Mouse (Mus musculus) intestine, postnatal 0 days (tissue): ENCODE results near the gene Gm20661. TPM values are rescaled to one million over a fixed set of nuclear protein-coding genes. Genes with fewer than 3 reads are reported as not detected.

Experiments
- ATAC-seq: fragments of 200-750 bp; cut with Nextera tagmentation; 2 replicates; pipeline ENCODE4 v1.8.0; 2017; ENCODE audit warnings: mild to moderate bottlenecking, moderate TSS enrichment, moderate library complexity
- H3K27ac ChIP-seq: fragments of 300-500 bp; sonication (generic); 2 replicates; pipeline ENCODE4 v1.5.1; 2014; ENCODE audit warnings: mild to moderate bottlenecking, low read depth, low read length, moderate library complexity
- H3K27me3 ChIP-seq: fragments of 300-500 bp; sonication (generic); replicated peaks from 2 replicates; pipeline ENCODE4 v1.6.1; 2014; ENCODE audit warnings: low read length, mixed read lengths; ENCODE audit not compliant: control insufficient read depth, insufficient read depth
- H3K36me3 ChIP-seq: fragments of 300-500 bp; sonication (generic); 2 replicates; pipeline ENCODE4 v1.6.1; 2014; ENCODE audit warnings: mild to moderate bottlenecking, moderate library complexity; ENCODE audit not compliant: control insufficient read depth, insufficient read depth
- H3K4me1 ChIP-seq: fragments of 300-500 bp; sonication (generic); replicated peaks from 2 replicates; pipeline ENCODE4 v1.6.1; 2014; ENCODE audit warnings: antibody characterized with exemption, low read length, mixed read lengths; ENCODE audit not compliant: control insufficient read depth, insufficient read depth
- H3K4me2 ChIP-seq: fragments of 300-500 bp; sonication (generic); replicated peaks from 2 replicates; pipeline ENCODE4 v1.6.1; 2014; ENCODE audit warnings: low read depth, mild to moderate bottlenecking, moderate library complexity
- H3K4me3 ChIP-seq: fragments of 300-500 bp; sonication (generic); 2 replicates; pipeline ENCODE4 v1.5.1; 2014; ENCODE audit warnings: low read depth, low read length
- H3K9ac ChIP-seq: fragments of 300-500 bp; sonication (generic); 2 replicates; pipeline ENCODE4 v1.6.1; 2014; ENCODE audit warnings: mild to moderate bottlenecking, low read depth, low read length
- H3K9me3 ChIP-seq: fragments of 300-500 bp; sonication (generic); 2 replicates; pipeline ENCODE4 v1.6.1; 2016; ENCODE audit warnings: mixed run types; ENCODE audit not compliant: control insufficient read depth
- CTCF ChIP-seq: sonication (generic); IDR thresholded peaks from 2 replicates; pipeline ENCODE4 v1.5.1; 2016; ENCODE audit warnings: low read depth, mild to moderate bottlenecking, control low read depth, antibody characterized with exemption, moderate library complexity
- WGBS: fragments of 180-500 bp; shearing (Covaris S2); extraction: QIAGEN DNeasy Blood & Tissue Kit; methylation state at CpG from one replicate; pipeline ENCODE4 v1.1.7; 2014; 5-methylcytosine and 5-hydroxymethylcytosine counted together
- polyA plus RNA-seq: library from polyadenylated mRNA; unstranded; fragments of >200 nt; fragmentation: Nextera tagmentation; extraction: Ambion mirVana; gene quantifications from 2 replicates; pipeline ENCODE4 v1.2.1, GENCODE M21; 2015

Gm20661 gene
- polyA plus RNA-seq, 1 experiment from 2014 or later = 0.39 TPM

- Histone ChIP-seq H3K9me3 (no peaks in the 10 kb centered on the region), H3K27me3 (no peaks in the 10 kb centered on the region), H3K27ac (no peak overlapping the region), H3K4me1 (no peaks in the 10 kb centered on the region), H3K36me3 (0 out of 2 replicates have a peak, but pooled peaks cover 8% of the 10 kb centered on the region), H3K4me3 (no peak overlapping the region), H3K4me2 (no peak overlapping the region), H3K9ac (no peak overlapping the region)
- no peak for TF ChIP-seq CTCF
- ATAC-seq = no peak
- WGBS = 60% methylated on average over 6 of the region's 6 CpGs
Measured at GRCm38 (mm10) chr9:107957141-107957540, 25.7 kb upstream of the Gm20661 start.

GRCm38 (mm10) chr9:107959896-107960295, 23.0 kb upstream of the Gm20661 start:
- Histone ChIP-seq H3K36me3 (peaks cover 8% of the 10 kb centered on the region; the same call in 1 of the 2 replicates), H3K9me3 (no peaks in the 10 kb centered on the region), H3K9ac (no peak overlapping the region), H3K27me3 (no peaks in the 10 kb centered on the region), H3K27ac (no peak overlapping the region; the same call in 1 of the 2 replicates), H3K4me1 (no peaks in the 10 kb centered on the region), H3K4me3 (no peak overlapping the region), H3K4me2 (no peak overlapping the region)
- no peak for ATAC-seq
- 64% methylated on average over 6 of the region's 6 CpGs for WGBS
- TF ChIP-seq CTCF = no peak

GRCm38 (mm10) chr9:107960928-107961327, 21.9 kb upstream of the Gm20661 start:
- H3K36me3 ChIP-seq = peaks cover 8% of the 10 kb centered on the region; the same call in 1 of the 2 replicates
- ATAC-seq = no peak
- no peak overlapping the region for H3K27ac ChIP-seq
- H3K4me2 ChIP-seq = no peak overlapping the region
- H3K4me3 ChIP-seq = no peak overlapping the region
- TF ChIP-seq CTCF = peak; percentile 55
- H3K4me1 ChIP-seq = no peaks in the 10 kb centered on the region
- no peak overlapping the region for H3K9ac ChIP-seq
- no peaks in the 10 kb centered on the region for H3K9me3 ChIP-seq
- no peaks in the 10 kb centered on the region for H3K27me3 ChIP-seq
- WGBS = 74% methylated on average over 4 of the region's 4 CpGs

GRCm38 (mm10) chr9:107961351-107961762, 21.5 kb upstream of the Gm20661 start:
- ATAC-seq = no peak
- no peaks in the 10 kb centered on the region for H3K4me1 ChIP-seq
- H3K9me3 ChIP-seq = no peaks in the 10 kb centered on the region
- H3K27ac ChIP-seq = no peak overlapping the region
- TF ChIP-seq CTCF = no peak
- H3K27me3 ChIP-seq = no peaks in the 10 kb centered on the region
- no peak overlapping the region for H3K9ac ChIP-seq
- 89% methylated on average over 10 of the region's 10 CpGs for WGBS
- peaks cover 8% of the 10 kb centered on the region; the same call in 1 of the 2 replicates for H3K36me3 ChIP-seq
- no peak overlapping the region for H3K4me3 ChIP-seq
- no peak overlapping the region for H3K4me2 ChIP-seq

GRCm38 (mm10) chr9:107961881-107962280, 21.0 kb upstream of the Gm20661 start:
- TF ChIP-seq CTCF = peak; percentile 70
- Histone ChIP-seq H3K4me2 (no peak overlapping the region), H3K36me3 (peaks cover 8% of the 10 kb centered on the region; the same call in 1 of the 2 replicates), H3K9me3 (no peaks in the 10 kb centered on the region), H3K9ac (no peak overlapping the region), H3K4me3 (no peak overlapping the region), H3K27ac (no peak overlapping the region), H3K27me3 (no peaks in the 10 kb centered on the region), H3K4me1 (no peaks in the 10 kb centered on the region)
- 54% methylated on average over 5 of the region's 5 CpGs for WGBS
- no peak for ATAC-seq

- peaks cover 8% of the 10 kb centered on the region; the same call in 1 of the 2 replicates for H3K36me3 ChIP-seq
- WGBS = 95% methylated on average over 9 of the region's 9 CpGs
- no peak overlapping the region for H3K4me2 ChIP-seq
- no peak overlapping the region for H3K27ac ChIP-seq
- H3K4me1 ChIP-seq = no peaks in the 10 kb centered on the region
- no peak for TF ChIP-seq CTCF
- H3K9ac ChIP-seq = no peak overlapping the region
- H3K4me3 ChIP-seq = no peak overlapping the region
- no peak for ATAC-seq
- no peaks in the 10 kb centered on the region for H3K9me3 ChIP-seq
- no peaks in the 10 kb centered on the region for H3K27me3 ChIP-seq
Measured at GRCm38 (mm10) chr9:107962916-107963315, 19.9 kb upstream of the Gm20661 start.

GRCm38 (mm10) chr9:107963700-107964099, 19.2 kb upstream of the Gm20661 start:
- H3K4me1 ChIP-seq = no peaks in the 10 kb centered on the region
- H3K27me3 ChIP-seq = no peaks in the 10 kb centered on the region
- no peak overlapping the region for H3K4me3 ChIP-seq
- H3K9ac ChIP-seq = no peak overlapping the region
- WGBS = 24% methylated on average over 5 of the region's 5 CpGs
- peaks cover 8% of the 10 kb centered on the region; the same call in 1 of the 2 replicates for H3K36me3 ChIP-seq
- peak; percentile 64 for ATAC-seq
- no peak overlapping the region for H3K27ac ChIP-seq
- no peaks in the 10 kb centered on the region for H3K9me3 ChIP-seq
- TF ChIP-seq CTCF = peak; percentile 97
- no peak overlapping the region for H3K4me2 ChIP-seq
